Mouse (Mus musculus) lung, postnatal 36 days (tissue): ENCODE results near the gene Tmem37.

Experiments used
- DNase-seq: peaks from one replicate; pipeline ENCODE4 v3.0.0; 2022; ENCODE audit warnings: mixed read lengths

Tmem37 gene

DNA sequence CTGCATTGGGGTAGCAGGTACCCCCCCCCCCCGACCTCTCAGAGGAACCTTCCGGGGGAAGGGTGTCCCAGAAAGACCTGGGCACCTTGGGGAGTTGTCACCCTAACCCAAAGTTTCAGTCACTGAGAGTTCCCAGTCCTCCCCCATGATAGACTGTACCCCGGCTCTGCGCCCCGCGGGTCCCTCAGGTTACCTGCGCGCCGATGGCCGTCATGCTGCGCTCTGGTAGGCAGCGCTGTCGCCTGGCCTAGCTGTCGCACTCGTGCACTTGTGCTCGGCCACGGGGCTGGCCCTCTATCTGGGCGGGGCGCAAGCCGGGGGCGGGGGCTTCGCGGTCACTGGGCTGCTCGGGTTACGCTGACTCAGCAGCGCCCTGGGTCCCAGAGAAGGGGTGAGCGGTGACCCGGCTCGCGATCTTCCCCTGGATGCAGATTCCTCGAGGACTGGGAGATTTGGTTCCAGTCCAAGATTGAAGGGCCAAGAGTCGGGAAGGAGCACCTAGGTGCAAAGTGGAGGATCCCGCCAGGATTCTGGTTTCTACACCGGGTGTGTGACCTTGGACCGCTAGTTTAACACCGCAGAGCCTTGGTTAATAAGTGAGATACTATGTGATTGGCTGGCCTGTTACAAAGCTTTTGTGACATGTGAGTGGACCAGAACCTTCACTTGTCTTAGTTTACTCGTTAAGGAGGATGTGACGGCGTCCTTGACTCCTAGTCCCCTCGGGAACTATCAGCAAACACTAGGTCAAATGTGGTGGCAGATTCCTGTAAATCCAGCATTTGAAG, at the start of gene Tmem37:
TSS of gene Tmem37 (minus strand) at position 556 of the 788 bp plus-strand sequence.
- peak; percentile 84 for DNase-seq

DNA sequence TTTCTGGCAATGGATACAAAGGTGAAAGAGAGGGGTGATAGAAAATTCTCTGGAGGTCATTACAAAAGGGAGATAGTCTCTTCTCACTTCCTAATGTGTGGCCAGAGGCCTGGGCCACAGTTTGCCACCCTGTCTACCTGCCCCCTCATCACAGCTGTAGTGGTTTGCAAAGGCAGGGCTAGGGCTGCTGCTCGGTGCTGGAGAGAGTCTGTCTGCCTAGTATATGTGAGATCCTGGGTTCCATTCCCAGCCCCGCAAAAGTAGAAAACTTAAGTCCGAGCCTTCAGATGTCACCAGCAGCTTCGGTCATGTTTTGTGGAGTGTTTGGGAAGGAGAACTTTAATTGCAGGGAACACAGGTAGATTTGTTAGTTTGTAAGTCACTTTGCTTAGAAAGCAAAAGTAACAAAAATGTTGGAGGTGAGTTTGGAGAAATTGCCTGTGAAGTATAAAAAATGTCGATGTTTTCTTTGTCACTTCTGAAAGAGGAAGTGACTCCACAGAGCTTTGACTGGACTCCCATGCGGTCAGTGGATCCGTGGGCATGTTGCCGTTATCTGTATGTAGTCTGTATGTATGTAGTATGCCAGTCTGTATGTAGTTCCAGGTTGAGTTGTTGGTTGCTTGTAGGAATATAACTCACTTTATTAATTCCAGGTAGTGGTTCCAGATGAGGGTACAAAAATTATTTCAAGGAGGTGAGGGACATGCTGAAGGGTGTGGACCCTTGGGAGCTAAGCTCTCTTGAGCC, 48.9 kb upstream of the Tmem37 start:
- no peak for DNase-seq

DNA sequence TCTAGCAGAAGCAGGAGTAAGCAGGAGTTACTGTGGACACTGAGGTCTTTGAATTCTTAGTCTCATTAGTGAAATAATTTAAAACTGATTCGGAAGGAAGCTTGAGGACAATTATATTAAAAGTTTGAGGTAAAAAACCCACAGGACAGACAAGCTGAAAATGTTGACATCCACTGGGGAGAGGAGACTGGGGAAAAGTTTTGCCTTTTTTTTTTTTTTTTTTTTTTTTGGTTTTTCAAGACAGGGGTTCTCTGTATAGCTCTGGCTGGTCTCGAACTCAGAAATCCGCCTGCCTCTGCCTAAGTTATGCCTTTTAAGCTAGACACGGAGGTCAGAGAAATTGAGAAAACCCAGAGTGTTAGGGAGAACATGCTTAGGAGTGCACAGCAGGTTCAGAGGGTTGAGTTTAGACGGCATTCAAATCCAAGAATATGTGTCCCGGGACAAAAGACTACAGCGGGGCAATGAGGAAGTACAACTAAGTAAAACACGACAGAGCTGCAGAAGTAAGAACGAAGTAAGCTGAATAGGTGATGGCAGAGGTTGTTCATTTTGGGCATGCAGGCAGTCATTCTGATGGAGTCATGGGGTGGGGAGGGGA, 48.2 kb upstream of the Tmem37 start:
- no peak for DNase-seq

DNA sequence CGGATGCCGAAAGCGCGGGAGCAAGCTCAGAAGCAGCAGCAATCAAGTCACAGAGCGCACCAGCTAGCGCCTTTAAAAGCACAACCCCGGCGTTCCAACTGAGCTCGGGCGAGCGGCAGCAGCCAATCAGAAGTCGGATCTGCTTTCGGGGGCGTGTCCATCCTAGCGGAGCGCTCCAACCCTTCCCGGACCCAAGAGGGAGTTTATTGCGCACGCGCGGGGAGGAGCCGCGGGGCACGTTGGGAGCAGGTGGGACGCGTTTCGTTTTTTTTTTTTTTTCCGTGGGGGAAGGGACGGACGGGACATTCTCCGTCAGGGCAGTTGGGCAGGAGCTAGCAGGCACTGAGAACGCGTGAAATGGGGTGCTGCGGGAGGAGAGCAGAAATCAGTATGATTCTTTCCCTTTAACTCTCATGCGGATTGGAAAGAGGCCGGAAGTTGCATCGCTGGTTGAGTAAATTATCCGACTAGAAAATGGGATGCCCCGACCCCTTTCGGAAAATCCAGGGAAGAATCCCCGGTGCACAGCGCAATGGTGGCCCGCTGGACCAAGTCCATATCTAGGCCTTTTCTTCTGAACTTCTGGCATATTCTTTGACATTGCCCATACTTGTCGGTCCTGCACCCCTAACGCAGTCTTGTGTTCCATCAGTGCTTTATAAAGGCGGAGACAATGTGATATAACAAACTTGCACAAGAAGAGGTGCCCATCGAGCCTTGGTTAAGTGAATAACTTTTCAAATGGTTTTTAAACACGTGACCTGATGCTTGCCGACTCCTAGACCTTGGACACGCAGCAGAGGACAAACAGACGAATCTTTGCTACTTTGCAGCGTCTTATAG, 47.3 kb upstream of the Tmem37 start, which contains the start of the genes Dbi and 3110009E18Rik:
TSS of gene Dbi (minus strand) at position 110 of the 843 bp plus-strand sequence.
TSS of gene 3110009E18Rik (plus strand) at position 219 of the 843 bp plus-strand sequence.
- DNase-seq, result peak; percentile 98

DNA sequence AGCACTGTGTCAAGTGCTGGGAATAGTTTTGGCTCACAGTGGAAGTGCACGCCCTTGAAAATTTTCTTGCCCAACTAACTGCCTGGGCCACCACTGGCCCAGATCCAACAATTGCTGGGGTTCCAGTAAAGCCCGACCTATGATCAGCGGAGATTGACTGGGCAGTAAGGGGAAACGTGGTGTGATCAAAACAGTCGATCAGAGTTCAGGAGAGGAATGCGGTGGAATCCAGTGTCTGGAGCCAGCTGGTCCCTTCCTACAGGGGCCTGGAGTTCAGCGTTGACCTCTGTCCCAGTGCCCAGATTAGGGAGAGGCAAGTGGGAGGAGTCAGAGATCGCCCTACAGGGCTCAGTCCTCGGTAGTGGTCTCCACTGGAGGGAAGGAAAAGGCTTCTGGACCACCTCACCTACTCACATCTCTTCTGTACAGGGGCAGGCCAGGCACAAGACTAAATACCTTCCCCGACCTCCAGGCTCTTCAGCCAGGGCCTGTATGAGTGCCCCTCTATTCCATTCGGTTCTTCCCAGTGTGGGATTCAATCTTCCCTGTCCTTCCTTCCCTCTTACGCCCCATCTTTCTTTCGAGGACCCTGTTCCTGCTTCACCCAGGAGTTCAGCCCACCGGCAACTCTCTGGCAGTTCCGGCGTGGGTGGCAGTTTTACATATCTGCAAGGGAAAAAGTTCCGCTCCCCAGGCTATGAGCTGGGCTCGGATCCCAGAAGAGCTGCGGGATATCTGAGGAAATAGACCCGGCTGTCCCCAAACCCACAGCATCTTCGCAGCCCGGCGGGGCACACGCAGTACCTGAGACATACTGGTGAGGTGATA, 46.5 kb upstream of the Tmem37 start:
- peak; percentile 71 for DNase-seq

DNA sequence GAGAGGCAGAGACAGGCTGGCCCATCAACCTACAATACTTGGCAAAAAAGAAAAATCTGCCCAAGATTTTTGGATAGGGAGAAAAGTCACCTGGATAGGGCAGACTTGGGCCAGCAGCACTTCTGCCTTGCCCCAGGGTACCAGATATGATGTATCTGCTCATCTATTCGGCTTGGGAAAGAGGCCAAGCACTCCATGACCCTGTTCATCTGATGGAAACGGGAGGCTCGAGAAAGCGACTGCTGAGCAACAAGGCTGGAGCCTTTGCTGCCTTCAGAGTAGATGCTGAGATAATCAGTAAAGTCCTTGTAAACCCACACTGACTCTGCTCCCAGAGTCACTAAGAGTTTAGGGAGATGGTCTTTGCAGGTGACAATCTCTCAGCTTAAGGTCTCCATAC, 45.5 kb upstream of the Tmem37 start:
- no peak for DNase-seq

DNA sequence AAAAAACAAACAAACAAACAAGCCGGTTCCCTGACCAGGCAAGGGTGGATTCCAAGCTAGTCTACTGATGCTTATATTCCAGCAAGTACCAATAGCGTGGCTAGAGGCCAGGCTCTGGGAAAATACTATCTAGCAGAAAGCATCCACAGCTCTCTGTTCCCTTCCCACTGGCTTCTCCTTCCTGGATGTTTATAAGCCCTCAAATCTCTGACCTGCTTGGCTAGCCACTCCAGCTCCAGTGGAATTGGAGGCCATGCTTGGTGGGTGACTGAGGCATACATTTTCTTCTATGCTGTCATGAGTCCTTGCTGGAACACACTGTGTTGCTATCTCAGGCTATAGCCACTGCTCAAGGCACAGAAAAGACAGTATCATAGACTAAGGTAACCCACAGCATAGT, 45.0 kb upstream of the Tmem37 start:
- DNase-seq, result no peak

DNA sequence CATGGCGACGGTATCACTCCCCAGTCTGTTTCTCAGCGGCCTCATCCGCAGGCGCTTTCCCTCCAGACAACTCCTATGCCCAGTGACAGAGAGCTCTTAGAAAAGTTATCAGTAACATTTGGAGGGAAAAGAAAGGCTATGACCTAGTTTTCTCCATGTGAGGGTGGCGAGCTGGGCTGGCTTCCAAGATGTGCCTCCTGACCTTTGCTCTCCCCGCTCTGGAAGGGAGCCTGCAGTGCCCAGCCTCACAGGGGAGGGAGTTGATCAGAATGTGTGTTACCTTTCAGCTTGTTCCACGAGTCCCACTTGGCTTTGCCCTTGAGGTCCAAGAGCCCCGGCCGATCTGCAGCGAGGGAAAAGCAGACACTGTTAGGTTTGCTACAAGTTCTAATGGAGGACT, 42.2 kb upstream of the Tmem37 start:
- peak; percentile 41 for DNase-seq

DNA sequence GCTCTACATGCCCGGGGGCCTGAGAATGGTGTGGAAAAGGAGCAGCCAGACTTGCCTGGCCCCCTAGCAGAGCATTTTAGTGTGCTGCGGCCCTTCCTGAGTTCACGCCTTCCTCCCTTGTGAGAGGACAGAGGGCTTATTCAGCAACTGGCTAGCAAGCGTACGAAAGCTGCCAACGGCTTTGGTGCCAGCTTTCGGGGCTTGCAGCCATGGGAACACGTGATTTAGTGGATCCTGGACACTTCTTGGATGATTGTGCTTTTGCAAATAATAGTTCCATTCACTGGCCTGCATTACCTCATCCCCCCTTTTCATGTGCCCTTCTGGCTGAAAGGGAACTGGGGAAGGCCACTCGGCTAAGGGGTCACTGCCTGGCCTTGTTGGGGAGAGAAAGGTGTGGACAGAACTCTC, 41.8 kb upstream of the Tmem37 start:
- DNase-seq, result no peak

DNA sequence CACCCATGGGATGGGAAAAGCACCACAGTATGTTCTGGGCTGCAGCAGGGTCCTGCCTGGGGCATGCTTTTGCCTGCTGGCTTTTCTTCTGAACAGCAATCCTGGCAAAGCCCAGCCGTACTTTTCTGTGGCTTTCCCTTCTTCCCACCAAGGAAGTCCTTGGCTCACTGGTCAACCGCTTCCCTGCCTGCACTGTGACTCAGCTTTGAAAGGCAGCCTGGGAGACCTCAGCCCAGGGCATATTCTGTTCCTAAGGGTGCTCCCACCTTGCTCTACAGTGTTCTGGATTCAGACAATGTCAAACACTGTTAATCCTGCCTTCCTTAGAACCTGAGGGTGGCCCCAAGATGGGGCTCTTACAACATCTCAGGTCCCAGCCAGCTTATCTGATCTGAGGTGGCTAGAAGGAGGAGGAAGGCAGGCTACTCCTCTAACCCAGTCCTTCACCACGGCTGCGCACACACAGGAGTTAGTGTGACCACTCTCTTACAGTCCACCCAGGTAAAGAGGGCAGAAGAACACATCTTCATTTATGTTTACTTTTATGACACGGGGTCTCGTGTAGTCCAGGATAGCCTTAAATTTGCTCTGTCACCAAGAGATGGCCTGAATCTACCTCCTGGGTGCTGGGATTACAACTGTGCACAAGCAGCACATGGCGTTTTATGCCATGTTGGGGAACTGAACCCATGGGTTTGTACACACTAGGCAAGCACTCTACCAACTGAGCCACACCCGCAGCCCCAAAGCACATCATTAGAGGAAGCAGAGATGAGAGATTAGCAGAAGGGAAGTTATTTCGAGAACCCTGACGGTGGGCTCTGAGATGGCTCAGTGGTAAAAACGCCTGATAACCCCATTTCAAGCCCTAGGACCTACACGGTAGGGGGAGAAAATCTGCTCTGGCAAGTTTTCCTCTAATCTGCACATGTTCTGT, 38.6 kb upstream of the Tmem37 start:
- DNase-seq, result no peak

DNA sequence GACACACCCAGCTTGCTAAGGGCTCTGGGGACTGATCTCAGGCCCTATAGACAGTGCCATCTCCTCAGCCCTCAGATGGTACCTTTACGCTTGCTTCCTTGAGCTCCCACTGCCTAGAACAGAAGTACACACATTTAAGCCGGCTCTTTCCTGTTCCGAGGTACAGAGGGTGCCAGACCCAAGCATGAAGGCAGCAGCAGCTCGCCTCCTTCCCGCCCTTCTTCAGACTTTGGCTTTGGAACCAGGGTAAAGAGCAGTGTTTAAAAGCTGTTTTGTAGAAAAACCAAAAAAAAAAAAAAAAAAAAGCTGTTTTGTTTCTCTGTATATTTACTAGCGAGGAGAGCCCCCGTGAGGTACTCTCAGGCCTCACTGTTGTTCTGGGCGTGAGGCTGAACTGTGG, 37.9 kb upstream of the Tmem37 start:
- no peak for DNase-seq

DNA sequence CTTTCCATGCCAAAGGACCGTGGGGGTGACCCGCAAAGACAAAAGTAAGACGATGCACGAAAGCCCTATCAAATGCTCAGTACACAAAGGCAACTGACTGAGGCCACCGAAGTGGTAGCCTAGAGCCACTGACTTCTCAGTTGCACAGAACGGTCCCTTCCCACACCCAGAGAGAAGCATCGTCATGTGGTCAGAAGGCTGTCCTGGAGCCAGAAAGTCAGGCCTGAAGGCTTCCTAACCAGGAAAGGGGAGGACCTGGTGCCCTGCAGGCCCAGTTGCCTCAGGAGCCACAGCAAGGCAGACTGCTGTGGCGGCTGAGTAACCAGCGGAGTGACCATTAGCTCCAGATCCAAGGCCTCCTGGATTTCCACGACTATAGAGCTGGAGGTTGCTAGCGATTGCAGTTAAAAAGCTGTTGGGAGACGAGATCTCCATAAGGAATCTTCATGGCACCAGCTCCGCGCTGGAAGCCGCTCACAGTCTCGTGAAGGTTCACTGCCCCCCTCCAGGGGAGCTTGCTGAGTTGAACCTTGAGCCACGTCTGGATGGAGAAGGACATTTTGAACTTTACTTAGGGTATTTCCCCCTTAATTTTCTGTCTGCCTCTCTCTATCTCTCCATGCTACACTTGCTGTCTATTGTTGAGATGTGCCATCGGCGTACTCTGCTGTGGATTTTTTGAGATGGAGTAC, 36.0 kb upstream of the Tmem37 start:
- DNase-seq, result no peak

DNA sequence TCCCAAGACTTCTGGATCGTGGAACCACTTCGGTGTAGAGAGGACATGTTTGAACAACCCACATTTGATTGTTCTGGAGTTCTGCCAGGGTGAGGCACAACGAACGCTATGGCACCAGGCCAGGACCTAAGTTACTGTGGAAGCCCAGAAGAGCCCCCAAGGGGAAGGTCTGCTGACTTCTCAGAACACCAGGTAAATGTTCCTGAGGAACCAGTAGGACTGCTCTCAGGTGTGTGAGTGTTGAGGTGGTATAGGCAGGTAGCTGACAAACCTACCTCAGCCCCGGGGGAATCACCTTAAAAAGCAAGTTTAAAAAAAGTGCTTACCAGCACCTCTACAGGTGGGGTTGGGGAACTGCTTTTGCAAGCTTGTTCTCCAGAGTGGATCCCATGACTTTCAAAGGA, 31.7 kb upstream of the Tmem37 start:
- peak; percentile 82 for DNase-seq

DNA sequence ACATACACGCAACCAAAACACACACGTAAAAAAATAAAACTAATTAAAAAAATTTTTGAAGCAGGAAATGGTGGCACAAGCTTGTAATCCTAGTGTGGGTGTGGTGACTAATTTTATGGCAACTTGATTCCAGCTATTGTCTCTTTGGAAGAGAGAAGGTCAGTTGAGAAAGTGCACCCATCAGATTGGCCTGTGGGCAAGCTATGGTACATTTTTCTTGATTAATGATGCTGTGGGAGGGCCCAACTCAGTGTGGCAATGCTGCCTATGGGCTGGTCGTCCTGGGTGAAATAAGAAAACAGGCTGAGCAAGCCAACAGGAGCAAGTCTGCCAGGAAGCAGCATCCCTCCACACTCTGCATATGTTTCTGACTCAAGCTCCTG, 27.3 kb upstream of the Tmem37 start:
- no peak for DNase-seq

DNA sequence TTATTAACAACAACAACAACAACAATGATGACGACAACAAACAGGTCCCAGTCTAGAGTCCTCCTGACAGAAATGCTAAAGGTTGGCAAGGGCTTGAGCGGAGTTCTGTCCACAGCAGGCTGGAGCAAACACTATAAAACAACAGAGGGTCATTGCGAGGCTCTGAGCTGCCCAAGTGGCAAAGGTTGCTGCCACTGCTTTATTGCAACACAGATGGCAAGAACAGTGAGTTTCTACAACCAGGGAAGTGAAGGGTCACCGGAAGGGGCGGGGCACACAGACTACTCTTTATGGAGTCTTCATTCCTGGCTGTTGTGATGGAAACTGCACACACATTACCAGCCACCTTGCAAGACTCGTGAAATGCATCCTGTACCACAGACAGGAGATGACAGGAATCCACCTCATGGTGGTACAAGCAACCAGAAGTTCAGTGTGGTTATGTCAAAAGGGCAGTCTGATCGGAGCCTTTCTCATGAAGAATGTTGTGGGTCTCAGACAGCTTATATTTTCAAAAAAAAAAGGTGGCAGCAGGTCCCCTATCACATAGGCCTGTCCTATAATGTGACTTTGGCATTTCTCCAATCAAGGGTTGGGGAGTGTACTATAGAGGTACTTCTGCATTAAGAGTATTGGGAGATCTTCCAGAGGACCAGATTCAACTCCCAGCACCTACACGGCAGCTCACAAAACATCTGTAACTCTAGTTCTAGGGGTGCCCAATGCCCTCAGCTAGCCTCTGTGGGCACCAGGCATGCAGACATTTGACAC, 26.8 kb upstream of the Tmem37 start:
- peak; percentile 70 for DNase-seq

DNA sequence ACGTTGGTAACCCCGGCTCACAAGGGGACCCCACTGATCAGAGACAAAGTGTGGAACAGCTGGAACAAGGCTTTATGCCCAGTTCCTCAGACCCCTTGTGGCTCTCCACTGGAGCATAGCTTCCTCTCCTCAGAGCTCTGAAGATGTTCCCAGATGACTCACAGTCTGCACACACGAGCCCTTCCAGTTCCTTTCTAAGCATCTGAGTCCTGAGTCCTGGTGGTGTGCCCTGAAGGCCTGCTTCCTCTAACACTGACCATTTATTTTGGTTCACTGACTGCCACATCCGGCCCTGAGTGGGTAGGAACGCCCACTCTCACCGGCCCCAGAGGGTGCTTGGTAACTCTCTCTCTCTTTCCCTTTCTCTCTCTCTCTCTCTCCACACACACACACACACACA, 25.6 kb upstream of the Tmem37 start:
- peak; percentile 64 for DNase-seq

DNA sequence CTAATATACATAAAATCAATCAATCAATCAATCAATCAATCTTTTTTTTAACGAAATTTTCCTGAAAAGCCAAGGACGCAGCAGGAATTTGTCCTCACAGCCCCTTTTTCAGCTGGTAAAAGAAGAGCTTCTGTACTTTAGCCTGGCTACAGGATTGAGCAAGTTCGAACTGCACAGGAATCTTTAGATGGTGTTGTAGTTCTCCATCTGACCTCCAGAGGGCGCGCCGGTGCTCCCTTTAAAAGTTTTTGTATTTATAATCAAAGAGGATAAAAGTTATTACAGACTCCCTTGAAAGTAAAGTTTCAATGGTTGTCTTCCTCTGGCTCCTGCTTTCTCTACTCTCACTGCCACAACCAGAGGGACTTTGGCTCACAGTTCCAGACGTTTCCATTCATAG, 24.5 kb upstream of the Tmem37 start:
- peak; percentile 88 for DNase-seq

DNA sequence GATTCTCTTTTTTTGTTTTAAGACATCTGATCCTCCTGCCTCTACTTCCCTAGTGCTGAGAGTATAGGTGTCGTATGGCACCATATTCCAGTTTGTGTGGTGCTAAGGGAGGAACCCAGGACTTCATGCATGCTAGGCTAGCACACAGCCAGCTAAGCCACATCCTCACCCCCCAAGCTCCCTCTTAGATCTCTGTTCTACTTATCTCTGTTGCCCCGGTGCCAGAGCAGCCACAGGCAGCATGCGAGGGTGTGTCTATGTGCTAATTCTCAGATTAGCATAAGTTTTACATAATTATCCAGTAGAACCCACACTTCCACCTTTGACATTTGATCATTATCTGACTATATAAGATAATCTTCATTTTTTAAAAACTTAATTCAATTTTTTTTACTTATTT, 21.0 kb upstream of the Tmem37 start:
- DNase-seq, result no peak

DNA sequence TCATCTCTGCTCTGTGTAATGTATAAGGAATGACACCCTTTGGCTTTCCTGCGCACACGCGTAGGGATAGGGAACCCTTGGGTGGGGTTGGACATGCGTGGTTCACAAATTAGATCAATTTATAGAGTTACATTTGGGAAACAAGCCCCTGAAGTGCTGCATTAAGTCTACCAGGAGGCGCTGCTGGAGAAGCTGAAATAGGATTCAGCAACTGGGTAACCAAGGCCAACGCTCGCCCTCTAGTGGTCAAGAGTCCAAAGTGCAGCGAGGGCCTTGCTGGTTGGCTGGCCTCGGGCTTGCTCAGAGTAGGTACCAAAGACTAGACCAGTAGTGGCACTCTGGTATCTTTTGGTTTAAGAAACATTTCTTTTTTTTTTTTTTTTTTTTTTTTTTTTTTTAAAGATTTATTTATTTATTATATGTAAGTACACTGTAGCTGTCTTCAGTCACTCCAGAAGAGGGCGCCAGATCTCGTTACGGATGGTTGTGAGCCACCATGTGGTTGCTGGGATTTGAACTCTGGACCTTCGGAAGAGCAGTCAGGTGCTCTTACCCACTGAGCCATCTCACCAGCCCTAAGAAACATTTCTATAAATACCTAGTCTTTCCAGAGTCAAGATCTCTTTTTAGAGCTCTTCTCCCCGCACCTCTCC, 19.7 kb upstream of the Tmem37 start:
- peak; percentile 96 for DNase-seq
